Mouse (Mus musculus): ENCODE results near the gene Gm20489. TPM values are rescaled to one million over a fixed set of nuclear protein-coding genes. Genes with fewer than 3 reads are reported as not detected.

Gm20489 gene
- polyA plus RNA-seq, 1 experiment from 2014 or later = not detected

DNA sequence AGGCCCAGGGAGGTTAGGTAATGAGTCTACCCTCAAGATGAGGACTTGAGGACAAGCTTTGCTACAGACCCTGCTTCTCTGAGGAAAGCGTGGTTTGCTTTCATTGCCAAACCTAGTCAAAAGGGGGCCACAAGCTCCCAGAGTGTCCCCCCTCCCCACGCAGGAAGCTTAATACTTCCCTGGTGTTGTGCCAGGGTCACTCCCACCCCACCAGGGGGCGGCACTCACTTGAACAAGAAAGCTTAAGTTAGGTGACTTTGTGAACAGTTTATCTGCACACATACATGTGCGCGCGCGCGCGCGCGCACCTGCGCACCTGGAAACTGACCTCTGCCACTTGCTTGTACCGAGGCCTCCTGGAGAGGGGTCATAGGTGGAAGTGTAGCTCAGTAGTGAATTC is 12.2 kb downstream of the Gm20489 start:
- WGBS = 81% methylated on average over 13 of the region's 13 CpGs

DNA sequence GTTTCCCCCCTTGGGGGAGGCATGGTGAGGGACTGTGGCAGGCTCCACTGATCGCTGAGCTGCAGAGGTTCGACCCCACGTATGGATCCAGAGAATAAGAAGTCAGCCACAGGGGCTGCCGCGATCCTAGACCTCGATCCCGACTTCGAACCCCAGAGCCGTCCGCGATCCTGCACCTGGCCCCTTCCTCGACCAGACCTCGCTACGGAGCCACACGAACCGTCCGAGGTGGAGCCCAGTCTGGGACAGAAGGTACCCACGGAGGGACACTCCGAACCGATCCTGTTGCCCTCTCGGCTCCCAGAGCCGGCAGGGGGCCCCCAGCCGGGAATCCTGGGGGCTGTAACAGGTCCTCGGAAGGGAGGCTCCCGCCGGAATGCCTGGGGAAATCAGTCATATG is 14.1 kb downstream of the Gm20489 start:
- Histone ChIP-seq H3K4me1 (no peaks in the 10 kb centered on the region), H3K36me3 (no peaks in the 10 kb centered on the region), H3K9me3 (no peaks in the 10 kb centered on the region), H3K4me2 (peak overlapping the region; percentile 73), H3K27me3 (no peaks in the 10 kb centered on the region), H3K4me3 (peak overlapping the region; percentile 55), H3K27ac (peak overlapping the region; percentile 57), H3K9ac (peak overlapping the region; percentile 51)
- peak; percentile 17; the same call in 1 of the 2 replicates for ATAC-seq (ENCODE audit: borderline replicate concordance, extremely low read depth, low FRiP score, low TSS enrichment)
- 19% methylated on average over 26 of the region's 26 CpGs for WGBS

More for the DNA sequence above, 12.2 kb downstream of the Gm20489 start:
- no peaks in the 10 kb centered on the region for H3K9me3 ChIP-seq
- no peak overlapping the region for H3K27ac ChIP-seq
- H3K4me1 ChIP-seq = peaks cover 6% of the 10 kb centered on the region; the same call in 1 of the 2 replicates
- H3K9ac ChIP-seq = no peak overlapping the region
- no peaks in the 10 kb centered on the region for H3K27me3 ChIP-seq
- H3K4me3 ChIP-seq = no peak overlapping the region
- ATAC-seq (ENCODE audit: borderline replicate concordance, extremely low read depth, low FRiP score, low TSS enrichment) = no peak
- no peaks in the 10 kb centered on the region for H3K36me3 ChIP-seq
- no peak overlapping the region for H3K4me2 ChIP-seq

DNA sequence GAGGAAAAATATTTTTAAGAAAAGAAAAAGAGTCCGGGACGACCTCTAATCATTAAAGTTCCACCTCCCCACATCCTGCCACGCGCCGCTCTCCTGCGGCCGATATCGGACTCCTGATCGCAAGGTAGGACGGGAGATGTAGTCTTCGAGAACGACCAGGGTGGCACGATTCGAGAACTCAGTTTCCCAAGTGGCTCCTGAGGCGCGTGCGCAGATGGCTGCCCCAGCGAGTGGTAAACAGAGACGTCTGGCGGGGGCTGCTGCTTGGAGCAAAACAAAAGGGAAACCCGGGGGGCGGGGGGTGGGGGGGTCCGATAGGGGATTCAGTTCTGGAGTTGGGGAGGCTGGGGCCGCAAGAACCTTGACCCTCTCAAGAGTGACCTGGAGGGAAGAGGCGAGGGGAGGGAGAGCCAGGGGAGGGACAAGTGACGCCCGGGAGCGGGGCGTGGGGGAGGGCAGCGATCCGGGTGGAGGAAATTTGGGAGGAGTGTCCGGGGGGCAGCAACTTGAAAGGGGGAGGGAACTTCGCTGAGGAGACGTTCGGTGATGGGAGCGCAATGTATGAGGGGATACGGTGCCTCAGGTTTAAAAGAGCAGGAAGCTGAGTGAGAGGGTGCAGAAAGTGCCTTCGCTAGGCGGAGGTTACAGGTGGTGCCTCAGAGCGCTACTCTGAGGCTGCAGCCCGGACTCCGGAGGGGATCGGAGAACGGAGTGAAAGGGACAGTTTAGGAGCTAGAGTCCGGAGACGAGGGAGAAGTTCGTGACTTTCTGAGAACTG is 14.7 kb downstream of the Gm20489 start, which contains the start of gene Foxo4:
TSS of gene Foxo4 (plus strand) at position 577 of the 778 bp plus-strand sequence.
- no peaks in the 10 kb centered on the region for H3K9me3 ChIP-seq
- H3K4me3 ChIP-seq = peak within 1 kb of the TSS; percentile 55
- ATAC-seq (ENCODE audit: borderline replicate concordance, extremely low read depth, low FRiP score, low TSS enrichment) = peak; percentile 92
- H3K4me1 ChIP-seq = no peaks in the 10 kb centered on the region
- H3K36me3 ChIP-seq = no peaks in the 10 kb centered on the region
- H3K4me2 ChIP-seq = peak within 1 kb of the TSS; percentile 73
- WGBS = 15% methylated on average over 43 of the region's 47 CpGs
- H3K27me3 ChIP-seq = no peaks in the 10 kb centered on the region
- H3K27ac ChIP-seq = peak within 1 kb of the TSS; percentile 57
- peak within 1 kb of the TSS; percentile 51 for H3K9ac ChIP-seq

DNA sequence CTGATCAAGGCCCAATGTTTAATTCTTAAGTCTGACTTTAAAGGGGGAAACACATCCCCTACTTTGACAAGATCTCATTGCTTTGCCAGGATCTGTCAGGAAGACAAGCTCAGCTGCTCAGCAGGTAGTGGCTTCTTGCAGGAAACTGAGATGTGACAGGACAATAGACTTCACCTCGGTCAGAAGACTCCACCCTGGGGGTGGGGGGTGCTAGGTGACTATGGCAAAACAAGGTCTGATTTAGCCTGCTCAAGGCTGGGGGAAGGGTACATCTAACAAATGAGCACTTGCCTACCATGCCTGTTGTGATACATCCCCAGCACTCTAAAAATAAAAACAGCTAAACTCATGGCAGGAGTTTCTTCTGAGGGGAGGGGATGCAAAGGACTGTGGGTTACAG is 23.8 kb downstream of the Gm20489 start:
- ATAC-seq (ENCODE audit: borderline replicate concordance, extremely low read depth, low FRiP score, low TSS enrichment) = no peak
- peaks cover 4% of the 10 kb centered on the region; the same call in 1 of the 2 replicates for H3K27me3 ChIP-seq
- H3K9me3 ChIP-seq = no peaks in the 10 kb centered on the region
- no peak overlapping the region for H3K4me2 ChIP-seq
- H3K4me1 ChIP-seq = no peaks in the 10 kb centered on the region
- no peak overlapping the region for H3K9ac ChIP-seq
- H3K36me3 ChIP-seq = no peaks in the 10 kb centered on the region
- H3K4me3 ChIP-seq = no peak overlapping the region
- 26% methylated on average over 1 of the region's 1 CpGs for WGBS
- no peak overlapping the region for H3K27ac ChIP-seq

DNA sequence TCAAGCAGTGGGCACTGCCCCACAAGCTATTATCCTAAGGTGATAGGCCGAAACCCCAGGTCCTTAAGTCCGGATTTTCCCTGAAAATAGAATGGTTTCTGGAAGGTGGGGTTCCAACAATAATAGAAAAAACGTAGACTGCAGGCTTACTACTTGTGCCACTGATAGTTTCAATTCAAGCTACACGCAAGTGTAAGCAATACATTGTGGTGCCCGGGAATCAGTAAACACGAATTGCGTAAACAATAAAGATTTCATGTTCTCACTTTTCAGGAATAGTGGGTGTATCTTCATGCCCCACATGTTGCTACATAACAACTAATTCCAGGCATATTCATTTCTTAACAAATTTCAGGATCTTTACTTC is 46.0 kb downstream of the Gm20489 start:
- Histone ChIP-seq H3K36me3 (no peaks in the 10 kb centered on the region), H3K27me3 (no peaks in the 10 kb centered on the region; the same call in 1 of the 2 replicates), H3K9me3 (no peaks in the 10 kb centered on the region), H3K4me3 (peak overlapping the region; percentile 59), H3K4me1 (no peaks in the 10 kb centered on the region), H3K9ac (peak overlapping the region; percentile 16; the same call in 1 of the 2 replicates), H3K27ac (peak overlapping the region; percentile 59), H3K4me2 (peak overlapping the region; percentile 57)
- 23% methylated on average over 7 of the region's 7 CpGs for WGBS
- ATAC-seq (ENCODE audit: borderline replicate concordance, extremely low read depth, low FRiP score, low TSS enrichment) = peak; percentile 3; the same call in 1 of the 2 replicates

DNA sequence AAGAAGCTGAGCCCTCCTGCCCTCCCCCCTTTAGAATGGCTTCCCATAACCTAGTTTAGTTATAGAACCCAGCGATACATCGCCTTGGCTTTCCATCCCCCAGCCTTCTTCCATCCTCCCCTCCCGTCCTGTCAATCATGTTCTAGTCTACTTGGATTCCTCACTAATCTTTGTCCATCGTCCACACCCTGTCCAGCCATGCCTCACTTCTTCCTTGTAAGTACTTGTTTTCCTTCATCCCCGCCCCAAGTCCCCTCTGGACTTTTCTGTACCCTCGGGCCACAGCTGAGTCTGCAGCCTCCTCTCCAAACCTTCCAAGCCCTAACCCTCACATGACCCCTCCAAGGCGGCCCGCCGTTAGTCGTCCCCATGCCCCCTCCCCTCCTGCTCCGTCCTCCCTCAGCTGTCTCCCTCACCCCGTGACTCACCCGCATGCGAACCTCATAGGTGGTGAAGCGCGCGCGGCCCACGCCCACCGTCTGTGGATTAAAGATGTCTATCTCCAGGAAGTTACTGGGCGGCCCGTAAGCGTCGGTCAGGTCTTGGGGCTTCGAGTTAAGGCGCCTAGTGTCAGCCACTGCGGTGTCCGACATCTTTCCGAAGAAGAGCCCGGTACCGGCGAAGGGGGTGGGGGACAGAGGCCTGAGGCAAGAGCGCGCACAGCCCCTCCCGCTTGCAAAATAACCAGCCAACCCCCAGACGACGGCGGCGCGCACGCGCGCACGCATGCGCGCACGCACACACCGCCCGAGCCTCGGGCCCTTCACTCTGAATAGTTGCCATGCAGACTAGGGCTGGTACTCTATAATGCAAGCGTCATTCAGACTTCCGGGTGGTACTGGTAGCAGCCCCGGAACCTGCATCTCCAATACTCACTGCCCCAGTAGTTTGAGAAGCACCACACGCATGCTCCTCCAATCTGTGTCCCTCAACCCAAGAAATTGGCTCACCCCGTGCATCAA is 46.7 kb downstream of the Gm20489 start, which contains the start of gene Snx12:
TSS of gene Snx12 (minus strand) at position 730 of the 962 bp plus-strand sequence.
- peak; percentile 96 for ATAC-seq (ENCODE audit: borderline replicate concordance, extremely low read depth, low FRiP score, low TSS enrichment)
- H3K9ac ChIP-seq = peak within 1 kb of the TSS; percentile 58
- H3K4me1 ChIP-seq = no peaks in the 10 kb centered on the region
- H3K36me3 ChIP-seq = no peaks in the 10 kb centered on the region
- 17% methylated on average over 55 of the region's 55 CpGs for WGBS
- H3K27ac ChIP-seq = peak within 1 kb of the TSS; percentile 67
- no peaks in the 10 kb centered on the region; the same call in 1 of the 2 replicates for H3K27me3 ChIP-seq
- no peaks in the 10 kb centered on the region for H3K9me3 ChIP-seq
- peak within 1 kb of the TSS; percentile 59 for H3K4me3 ChIP-seq
- H3K4me2 ChIP-seq = peak within 1 kb of the TSS; percentile 57

Other genes starting within 250 kb of the Gm20489 start
- 0.20 and 0.25 TPM in 2 replicates for gene Tex11, start 209.4 kb downstream of the Gm20489 start, polyA plus RNA-seq (2015; fragmentation: Nextera tagmentation; extraction: Ambion mirVana)
- 0.52 and 0.64 TPM in 2 replicates for gene Slc7a3, start 183.0 kb downstream of the Gm20489 start, polyA plus RNA-seq (2015; fragmentation: Nextera tagmentation; extraction: Ambion mirVana)
- gene Snx12, start 46.5 kb downstream of the Gm20489 start, polyA plus RNA-seq (2015; fragmentation: Nextera tagmentation; extraction: Ambion mirVana) = 49.2 and 50.6 TPM in 2 replicates
- gene Foxo4, start 14.5 kb downstream of the Gm20489 start, polyA plus RNA-seq (2015; fragmentation: Nextera tagmentation; extraction: Ambion mirVana) = 1.9 and 2.0 TPM in 2 replicates
- gene Gm614, start 5.0 kb downstream of the Gm20489 start, polyA plus RNA-seq (2015; fragmentation: Nextera tagmentation; extraction: Ambion mirVana) = not detected in 2 replicates
- gene Il2rg, start 768 bp downstream of the Gm20489 start, polyA plus RNA-seq (2015; fragmentation: Nextera tagmentation; extraction: Ambion mirVana) = 19.4 and 27.6 TPM in 2 replicates
- gene Med12, start 5.0 kb upstream of the Gm20489 start, polyA plus RNA-seq (2015; fragmentation: Nextera tagmentation; extraction: Ambion mirVana) = 29.5 and 32.3 TPM in 2 replicates
- gene Nlgn3, start 30.1 kb upstream of the Gm20489 start, polyA plus RNA-seq (2015; fragmentation: Nextera tagmentation; extraction: Ambion mirVana) = 5.1 and 6.0 TPM in 2 replicates
- 0.49 and 1.3 TPM in 2 replicates for gene Gjb1, start 107.4 kb upstream of the Gm20489 start, polyA plus RNA-seq (2015; fragmentation: Nextera tagmentation; extraction: Ambion mirVana)
- gene Zmym3, start 151.8 kb upstream of the Gm20489 start, polyA plus RNA-seq (2015; fragmentation: Nextera tagmentation; extraction: Ambion mirVana) = 29.8 and 32.2 TPM in 2 replicates
- gene Nono, start 160.3 kb upstream of the Gm20489 start, polyA plus RNA-seq (2015; fragmentation: Nextera tagmentation; extraction: Ambion mirVana) = 433 and 440 TPM in 2 replicates
- gene Itgb1bp2, start 180.1 kb upstream of the Gm20489 start, polyA plus RNA-seq (2015; fragmentation: Nextera tagmentation; extraction: Ambion mirVana) = 3.8 and 5.2 TPM in 2 replicates

Measured in lung, embryonic 15.5 days (tissue).